Mouse (Mus musculus): ENCODE data around the gene Mrln.
"Not testable (repeated sequence)": the region's sequence is repeated elsewhere in the genome, so short reads cannot be mapped to it uniquely, and the experiment has no call there.

Mrln gene

GRCm38 (mm10) chr10:70195786-70196185 is 8.7 kb upstream of the Mrln start:
- DNase-seq: peak in 1 of 2 experiments; percentile 31

- DNase-seq: no peak
Observed at GRCm38 (mm10) chr10:70196666-70197065, 7.8 kb upstream of the Mrln start.

- DNase-seq: no peak
Observed at GRCm38 (mm10) chr10:70197601-70198000, 6.9 kb upstream of the Mrln start.

GRCm38 (mm10) chr10:70198012-70198411 is 6.5 kb upstream of the Mrln start:
- DNase-seq: no peak

GRCm38 (mm10) chr10:70198951-70199463 is 5.5 kb upstream of the Mrln start:
- no peak for DNase-seq

- no peak for DNase-seq
Observed at GRCm38 (mm10) chr10:70199466-70200210, 4.8 kb upstream of the Mrln start.

GRCm38 (mm10) chr10:70200889-70201500 is 3.5 kb upstream of the Mrln start:
- peak in 1 of 2 experiments; percentile 21 for DNase-seq

- DNase-seq: no peak
Observed at GRCm38 (mm10) chr10:70211281-70211680, 6.8 kb downstream of the Mrln start.

- no peak for DNase-seq
Observed at GRCm38 (mm10) chr10:70220971-70221370, 16.5 kb downstream of the Mrln start.

GRCm38 (mm10) chr10:70222231-70222630 is 17.8 kb downstream of the Mrln start:
- not testable (repeated sequence) for DNase-seq

- DNase-seq: no peak
Observed at GRCm38 (mm10) chr10:70224571-70224970, 20.1 kb downstream of the Mrln start.

- DNase-seq: peak; percentile 34 to 72
Observed at GRCm38 (mm10) chr10:70225760-70226159, 21.3 kb downstream of the Mrln start.

- peak in 1 of 2 experiments; percentile 41 for DNase-seq
Observed at GRCm38 (mm10) chr10:70226608-70227007, 22.1 kb downstream of the Mrln start.

GRCm38 (mm10) chr10:70230352-70230751 is 25.9 kb downstream of the Mrln start:
- DNase-seq: no peak

GRCm38 (mm10) chr10:70237936-70238335 is 33.5 kb downstream of the Mrln start:
- DNase-seq: no peak

GRCm38 (mm10) chr10:70242751-70243444 is 38.4 kb downstream of the Mrln start:
- no peak for DNase-seq

- DNase-seq: peak; percentile 80 to 89
Observed at GRCm38 (mm10) chr10:70244921-70245558, 40.6 kb downstream of the Mrln start, which contains the start of gene Slc16a9. Slc16a9 (plus strand) TSS chr10:70245100.

- no peak for DNase-seq
Observed at GRCm38 (mm10) chr10:70245559-70245945, 41.1 kb downstream of the Mrln start.

- no peak for DNase-seq
Observed at GRCm38 (mm10) chr10:70246076-70246475, 41.6 kb downstream of the Mrln start.

GRCm38 (mm10) chr10:70250354-70250753 is 45.9 kb downstream of the Mrln start:
- no peak for DNase-seq

- no peak for DNase-seq
Observed at GRCm38 (mm10) chr10:70250766-70251165, 46.3 kb downstream of the Mrln start.

GRCm38 (mm10) chr10:70254666-70255065 is 50.2 kb downstream of the Mrln start:
- DNase-seq: no peak

- DNase-seq: no peak
Observed at GRCm38 (mm10) chr10:70255601-70256210, 51.2 kb downstream of the Mrln start.

All from lung, postnatal 4 days (tissue).